Mouse (Mus musculus) myocyte (in vitro differentiated cells): ENCODE measurements at regions not wholly inside any gene's neighbourhood (a gene's known extent, or its start where the extent isn't known, plus 50 kb on each side); places are given as distances from the start of the nearest gene placed in this dataset.
"Not testable (repeated sequence)": the region's sequence is repeated elsewhere in the genome, so short reads cannot be mapped to it uniquely, and the experiment has no call there.

Experiments used
- H3K27me3 ChIP-seq: one replicate; pipeline ENCODE4 v1.6.1; 2011; ENCODE audit not compliant: control insufficient read depth, insufficient read depth, insufficient read length
- H3K36me3 ChIP-seq: one replicate; pipeline ENCODE4 v1.6.1; 2011; ENCODE audit not compliant: control insufficient read depth, insufficient read depth
- H3K4me2 ChIP-seq: one replicate; pipeline ENCODE4 v1.6.1; 2011; ENCODE audit warnings: low read depth, control low read depth
- H3K4me3 ChIP-seq: one replicate; pipeline ENCODE4 v1.5.1; 2011; ENCODE audit warnings: mild to moderate bottlenecking, control low read depth, moderate library complexity
- H3K79me2 ChIP-seq: one replicate; pipeline ENCODE4 v1.6.1; 2011; ENCODE audit not compliant: control insufficient read depth, insufficient read depth
- H3ac ChIP-seq: one replicate; pipeline ENCODE4 v1.6.1; 2011; ENCODE audit not compliant: control insufficient read depth, insufficient read length
- CEBPB ChIP-seq: IDR thresholded peaks from 2 replicates; pipeline ENCODE4 v1.6.1; 2011; ENCODE audit warnings: mild to moderate bottlenecking, moderate library complexity; ENCODE audit not compliant: poor library complexity, insufficient read depth, severe bottlenecking
- E2F4 ChIP-seq: IDR thresholded peaks from one replicate; pipeline ENCODE4 v1.6.1; 2011; ENCODE audit warnings: mild to moderate bottlenecking, control low read depth, moderate library complexity; ENCODE audit not compliant: insufficient read depth
- MAX ChIP-seq: IDR thresholded peaks from one replicate; pipeline ENCODE4 v1.6.1; 2011; ENCODE audit warnings: low read depth, mild to moderate bottlenecking, control low read depth
- MYOD1 ChIP-seq, 3 experiments: IDR thresholded peaks; one replicate each; pipeline ENCODE4 v1.6.1; 2011; ENCODE audit warnings: control low read depth in 2 of 3, low read depth in 2 of 3, mild to moderate bottlenecking in 2 of 3, moderate library complexity in 1 of 3; ENCODE audit not compliant: insufficient read length in 2 of 3, control insufficient read depth in 1 of 3
- MYOG ChIP-seq, 3 experiments: IDR thresholded peaks; one replicate each; pipeline ENCODE4 v1.6.1; 2011; ENCODE audit warnings: control low read depth in 2 of 3, low read depth in 2 of 3, mild to moderate bottlenecking in 2 of 3; ENCODE audit not compliant: insufficient read length in 2 of 3, control insufficient read depth in 1 of 3, insufficient read depth in 1 of 3
- POLR2A ChIP-seq: IDR thresholded peaks from one replicate; pipeline ENCODE4 v1.6.1; 2011; ENCODE audit warnings: low read depth, mild to moderate bottlenecking, control low read depth, moderate library complexity; ENCODE audit not compliant: insufficient read length
- POLR2AphosphoS2 ChIP-seq: IDR thresholded peaks from one replicate; pipeline ENCODE4 v1.6.1; 2011; ENCODE audit warnings: low read depth, control low read depth; ENCODE audit not compliant: insufficient read length
- REST ChIP-seq: IDR thresholded peaks from one replicate; pipeline ENCODE4 v1.6.1; 2011; ENCODE audit warnings: mild to moderate bottlenecking, control low read depth, moderate library complexity; ENCODE audit not compliant: insufficient read depth, insufficient read length
- SRF ChIP-seq: IDR thresholded peaks from one replicate; pipeline ENCODE4 v1.6.1; 2011; ENCODE audit warnings: low read depth; ENCODE audit not compliant: control insufficient read depth, insufficient read length
- TCF12 ChIP-seq: IDR thresholded peaks from one replicate; pipeline ENCODE4 v1.6.1; 2011; ENCODE audit warnings: mild to moderate bottlenecking, control low read depth; ENCODE audit not compliant: poor library complexity, insufficient read depth, severe bottlenecking
- TCF3 ChIP-seq: IDR thresholded peaks from one replicate; pipeline ENCODE4 v1.6.1; 2011; ENCODE audit warnings: low read depth, control low read depth; ENCODE audit not compliant: insufficient read length
- USF1 ChIP-seq: IDR thresholded peaks from one replicate; pipeline ENCODE4 v1.6.1; 2011; ENCODE audit warnings: low read depth, mild to moderate bottlenecking, control low read depth, moderate library complexity

DNA sequence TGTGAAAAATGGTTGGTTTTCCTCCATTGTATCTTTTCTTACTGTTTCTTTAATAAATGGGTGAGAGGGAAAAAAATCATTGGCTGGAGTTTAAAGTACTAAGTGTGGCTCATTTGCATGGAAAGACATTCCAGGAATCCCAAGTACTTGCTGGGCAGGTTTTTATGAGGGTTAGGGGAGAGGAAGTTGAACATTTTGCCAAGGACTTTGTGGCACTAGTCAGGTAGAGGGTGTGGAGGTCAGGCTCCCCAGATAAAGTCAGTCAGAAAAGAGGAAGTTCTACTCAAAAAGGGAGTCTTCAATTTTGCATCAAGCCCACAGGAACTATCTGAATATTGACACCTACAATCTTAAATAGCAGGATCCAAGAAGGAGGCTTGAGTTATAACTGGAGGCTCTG is 346.5 kb upstream of the Dab2 start:
- H3ac ChIP-seq: no peak overlapping the region
- no peaks in the 10 kb centered on the region for H3K36me3 ChIP-seq
- no peak overlapping the region for H3K4me2 ChIP-seq
- H3K27me3 ChIP-seq: no peaks in the 10 kb centered on the region
- no peaks in the 10 kb centered on the region for H3K79me2 ChIP-seq
- H3K4me3 ChIP-seq: no peak overlapping the region
- TF ChIP-seq USF1 (no peak), TCF3 (no peak), CEBPB (no peak)

DNA sequence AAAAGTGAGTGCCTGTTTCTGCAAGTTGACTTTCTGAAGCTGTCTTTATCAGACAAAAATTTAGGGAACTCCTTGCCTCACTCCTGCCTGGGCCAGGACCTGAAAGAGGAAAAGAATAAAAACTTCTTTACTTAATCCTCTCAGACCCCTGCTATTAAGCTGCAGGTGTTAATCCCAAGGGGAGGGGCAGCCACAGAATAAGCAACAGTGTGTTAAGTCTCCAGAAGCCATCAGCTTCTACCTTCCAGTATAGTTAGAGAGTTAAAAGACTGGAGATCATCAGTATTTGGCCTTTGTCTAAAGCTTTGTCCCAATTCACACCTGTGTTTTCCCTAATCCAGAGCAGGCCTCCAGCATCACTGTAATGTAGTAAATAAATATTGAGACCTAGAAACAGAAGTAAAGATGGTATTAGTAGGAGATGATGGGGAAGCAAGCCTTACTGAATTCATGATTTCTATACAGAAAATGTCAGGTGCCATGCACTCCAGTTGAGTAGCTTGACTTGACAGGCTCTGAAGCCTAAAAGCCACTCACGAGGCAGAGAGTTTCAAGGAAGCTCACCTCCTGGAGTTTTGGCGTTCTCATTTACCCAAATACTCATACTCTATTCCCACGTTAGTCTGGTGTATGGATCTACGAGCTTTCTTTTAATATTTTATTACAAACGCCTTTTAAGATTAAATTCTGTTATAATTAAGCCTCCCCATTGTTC is 308.1 kb upstream of the Dab2 start:
- Histone ChIP-seq H3ac (no peak overlapping the region), H3K4me2 (no peak overlapping the region), H3K79me2 (no peaks in the 10 kb centered on the region), H3K4me3 (no peak overlapping the region), H3K27me3 (no peaks in the 10 kb centered on the region), H3K36me3 (no peaks in the 10 kb centered on the region)
- TF ChIP-seq REST (no peak), POLR2AphosphoS2 (no peak), MYOG (IDR thresholded peaks at IDR 0.05; ENCODE audit: control insufficient read depth in 1 of 3, insufficient read depth in 1 of 3, insufficient read length in 2 of 3, low read depth in 2 of 3) (no peak), MAX (no peak), CEBPB (no peak), TCF12 (no peak), MYOD1 (IDR thresholded peaks at IDR 0.05; ENCODE audit: control insufficient read depth in 1 of 3, insufficient read length in 2 of 3, low read depth in 2 of 3) (no peak), E2F4 (no peak), POLR2A (no peak), TCF3 (no peak), USF1 (no peak), SRF (no peak)

DNA sequence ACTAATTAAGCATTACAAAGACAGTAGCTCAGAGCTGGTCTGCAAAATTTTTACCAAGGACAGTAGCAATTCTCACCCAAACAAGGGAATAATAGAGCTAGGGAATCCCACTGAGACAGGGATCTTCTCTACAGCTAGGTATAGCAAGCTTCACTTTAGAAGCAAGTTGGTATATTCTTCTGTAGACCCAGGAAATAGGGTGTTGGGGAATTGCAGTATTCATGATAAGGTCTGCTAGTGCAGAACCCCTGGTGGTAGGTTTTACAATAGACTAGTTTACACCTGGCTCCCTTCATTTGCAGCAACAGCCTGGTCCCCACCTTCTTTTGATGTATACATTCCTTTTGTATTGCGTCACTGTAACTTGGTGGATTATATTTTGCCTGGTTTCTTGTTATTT is 307.4 kb upstream of the Dab2 start:
- not testable (repeated sequence) for H3K4me2 ChIP-seq

DNA sequence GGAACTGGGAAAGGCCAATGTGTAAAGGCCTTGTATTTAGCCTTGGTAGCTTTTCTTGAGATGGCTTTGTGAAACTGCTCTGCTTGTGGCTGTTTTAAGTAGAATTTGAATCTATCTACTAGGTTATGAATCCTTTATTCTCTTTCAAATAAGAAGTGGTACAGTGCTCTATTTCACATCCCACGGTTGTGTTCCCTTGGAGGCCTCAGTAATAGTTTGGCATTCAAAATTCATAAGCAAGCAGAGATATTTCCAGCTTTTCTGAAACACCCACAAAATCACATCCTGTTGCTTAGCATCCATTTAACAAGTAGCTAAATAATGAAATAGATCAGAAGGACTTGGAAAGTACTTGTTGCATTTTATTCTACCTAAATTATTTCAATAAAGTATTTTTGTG is 298.8 kb upstream of the Dab2 start:
- TF ChIP-seq E2F4 (no peak), USF1 (no peak), SRF (no peak), TCF3 (no peak), MYOG (IDR thresholded peaks at IDR 0.05; ENCODE audit: control insufficient read depth in 1 of 3, insufficient read depth in 1 of 3, insufficient read length in 2 of 3, low read depth in 2 of 3) (no peak), MAX (no peak), CEBPB (no peak)
- H3K36me3 ChIP-seq: no peaks in the 10 kb centered on the region
- no peak overlapping the region for H3K4me2 ChIP-seq
- no peaks in the 10 kb centered on the region for H3K79me2 ChIP-seq
- no peak overlapping the region for H3ac ChIP-seq
- H3K27me3 ChIP-seq: no peaks in the 10 kb centered on the region
- no peak overlapping the region for H3K4me3 ChIP-seq

More for the DNA sequence above, 307.4 kb upstream of the Dab2 start:
- H3K4me3 ChIP-seq, H3ac ChIP-seq, H3K36me3 ChIP-seq, H3K27me3 ChIP-seq, H3K79me2 ChIP-seq: not testable (repeated sequence)

DNA sequence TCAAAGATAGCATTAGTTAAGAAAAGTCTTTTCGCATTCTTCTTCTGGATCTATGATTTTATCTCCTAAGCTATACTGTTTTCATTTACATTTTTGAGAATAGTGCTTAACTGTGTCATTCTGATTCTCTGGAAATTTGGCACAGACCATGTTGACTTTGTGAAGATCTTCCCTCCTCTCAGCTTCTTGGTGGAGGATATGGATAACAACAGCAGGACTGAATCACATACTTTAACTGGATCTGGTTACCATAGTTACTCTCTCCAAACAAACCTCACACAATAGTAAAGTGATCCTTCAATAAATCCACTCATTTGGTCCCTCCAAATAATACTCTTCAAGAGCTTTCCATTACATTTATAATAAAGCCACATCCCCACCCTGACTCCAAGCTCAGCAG is 298.2 kb upstream of the Dab2 start:
- H3K4me3 ChIP-seq: no peak overlapping the region
- no peak for TF ChIP-seq TCF3
- no peak for TF ChIP-seq MYOG (IDR thresholded peaks at IDR 0.05; ENCODE audit: control insufficient read depth in 1 of 3, insufficient read depth in 1 of 3, insufficient read length in 2 of 3, low read depth in 2 of 3)
- no peak for TF ChIP-seq TCF12
- TF ChIP-seq CEBPB: no peak
- no peak for TF ChIP-seq REST
- TF ChIP-seq E2F4: no peak
- no peak for TF ChIP-seq MYOD1 (IDR thresholded peaks at IDR 0.05; ENCODE audit: control insufficient read depth in 1 of 3, insufficient read length in 2 of 3, low read depth in 2 of 3)
- no peak for TF ChIP-seq USF1
- TF ChIP-seq POLR2AphosphoS2: no peak
- no peak for TF ChIP-seq MAX
- TF ChIP-seq SRF: no peak
- no peak for TF ChIP-seq POLR2A
- H3ac ChIP-seq: no peak overlapping the region
- H3K27me3 ChIP-seq: no peaks in the 10 kb centered on the region
- no peak overlapping the region for H3K4me2 ChIP-seq
- no peaks in the 10 kb centered on the region for H3K79me2 ChIP-seq
- H3K36me3 ChIP-seq: no peaks in the 10 kb centered on the region

DNA sequence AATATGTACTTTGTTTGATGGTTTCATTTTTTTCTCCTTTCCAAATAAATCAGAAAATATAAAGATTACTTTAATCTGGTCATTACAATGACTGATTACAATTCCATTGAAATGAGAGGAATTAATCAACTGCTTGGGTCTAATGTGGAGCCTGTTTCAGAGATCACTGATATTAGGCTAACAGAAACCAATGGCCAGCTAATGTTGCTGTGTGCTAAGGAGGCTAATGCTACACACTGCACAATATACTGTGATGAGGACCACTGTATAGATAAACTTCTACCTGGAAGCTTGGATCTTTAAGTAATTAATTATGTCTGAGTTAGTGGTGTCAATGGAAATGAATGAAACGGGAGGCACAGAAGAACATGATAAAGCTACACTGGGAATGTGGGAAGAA is 284.6 kb upstream of the Dab2 start:
- H3K27me3 ChIP-seq: no peaks in the 10 kb centered on the region
- TF ChIP-seq TCF12 (no peak), CEBPB (no peak), USF1 (no peak), REST (no peak), MYOG (IDR thresholded peaks at IDR 0.05; ENCODE audit: control insufficient read depth in 1 of 3, insufficient read depth in 1 of 3, insufficient read length in 2 of 3, low read depth in 2 of 3) (no peak), E2F4 (no peak), MAX (no peak), MYOD1 (IDR thresholded peaks at IDR 0.05; ENCODE audit: control insufficient read depth in 1 of 3, insufficient read length in 2 of 3, low read depth in 2 of 3) (no peak), POLR2A (no peak), TCF3 (no peak), SRF (no peak), POLR2AphosphoS2 (no peak)
- H3ac ChIP-seq: no peak overlapping the region
- H3K4me2 ChIP-seq: no peak overlapping the region
- no peaks in the 10 kb centered on the region for H3K36me3 ChIP-seq
- no peaks in the 10 kb centered on the region for H3K79me2 ChIP-seq
- H3K4me3 ChIP-seq: no peak overlapping the region
